Mouse (Mus musculus): ENCODE measurements at regions not wholly inside any gene's neighbourhood (a gene's known extent, or its start where the extent isn't known, plus 50 kb on each side); places are given as distances from the start of the nearest gene placed in this dataset.
"Not testable (repeated sequence)": the region's sequence is repeated elsewhere in the genome, so short reads cannot be mapped to it uniquely, and the experiment has no call there.

- not testable (repeated sequence) for DNase-seq (ENCODE audit: extremely low read depth, low read depth, low spot score)
Measured at GRCm38 (mm10) chr5:109842186-109842978, 80.8 kb upstream of the Gm15446 start.

- DNase-seq (ENCODE audit: extremely low read depth, low read depth, low spot score), result not testable (repeated sequence)
Measured at GRCm38 (mm10) chr5:109844236-109844635, 79.0 kb upstream of the Gm15446 start.

GRCm38 (mm10) chr5:109844753-109845186, 78.4 kb upstream of the Gm15446 start:
- DNase-seq (ENCODE audit: extremely low read depth, low read depth, low spot score), result peak; percentile 23

- DNase-seq (ENCODE audit: extremely low read depth, low read depth, low spot score), result not testable (repeated sequence)
Measured at GRCm38 (mm10) chr5:109851225-109851624, 72.0 kb upstream of the Gm15446 start.

- no peak for DNase-seq (ENCODE audit: extremely low read depth, low read depth, low spot score)
Measured at GRCm38 (mm10) chr5:109860402-109860801, 62.8 kb upstream of the Gm15446 start.

GRCm38 (mm10) chr5:109864517-109864916, 58.7 kb upstream of the Gm15446 start:
- not testable (repeated sequence) for DNase-seq (ENCODE audit: extremely low read depth, low read depth, low spot score)

GRCm38 (mm10) chr5:109865628-109866027, 57.6 kb upstream of the Gm15446 start:
- DNase-seq (ENCODE audit: extremely low read depth, low read depth, low spot score), result no peak

- DNase-seq (ENCODE audit: extremely low read depth, low read depth, low spot score), result peak; percentile 59
Measured at GRCm38 (mm10) chr5:109866337-109867126, 56.7 kb upstream of the Gm15446 start.

GRCm38 (mm10) chr5:109867221-109867620, 56.0 kb upstream of the Gm15446 start:
- DNase-seq (ENCODE audit: extremely low read depth, low read depth, low spot score), result not testable (repeated sequence)
